Mouse (Mus musculus) embryonic facial prominence, embryonic 14.5 days (tissue): ENCODE measurements at regions not wholly inside any gene's neighbourhood (a gene's known extent, or its start where the extent isn't known, plus 50 kb on each side); places are given as distances from the start of the nearest gene placed in this dataset.
A peak's percentile ranks its signal among the peaks of the same experiment; 100 is the strongest.

Experiments used
- ATAC-seq: fragments of 200-750 bp; cut with Nextera tagmentation; 2 replicates; pipeline ENCODE4 v1.8.0; 2017; ENCODE audit warnings: low read depth, moderate number of reproducible peaks, moderate TSS enrichment
- DNase-seq: peaks from one replicate; pipeline ENCODE4 v3.0.0-alpha.2; 2015; ENCODE audit warnings: low spot score
- H3K27ac ChIP-seq: fragments of 300-500 bp; sonication (generic); replicated peaks from 2 replicates; pipeline ENCODE4 v1.5.1; 2014; ENCODE audit warnings: low read depth, mild to moderate bottlenecking, low read length, moderate library complexity
- H3K27me3 ChIP-seq: fragments of 300-500 bp; sonication (generic); replicated peaks from 2 replicates; pipeline ENCODE4 v1.6.1; 2014; ENCODE audit warnings: low read length; ENCODE audit not compliant: control insufficient read depth, insufficient read depth
- H3K36me3 ChIP-seq: fragments of 300-500 bp; sonication (generic); 2 replicates; pipeline ENCODE4 v1.6.1; 2014; ENCODE audit warnings: low read length, mixed read lengths; ENCODE audit not compliant: control insufficient read depth, insufficient read depth
- H3K4me1 ChIP-seq: fragments of 300-500 bp; sonication (generic); 2 replicates; pipeline ENCODE4 v1.6.1; 2014; ENCODE audit warnings: antibody characterized with exemption, low read length; ENCODE audit not compliant: control insufficient read depth, insufficient read depth
- H3K4me2 ChIP-seq: fragments of 300-500 bp; sonication (generic); 2 replicates; pipeline ENCODE4 v1.6.1; 2014; ENCODE audit warnings: low read depth, mild to moderate bottlenecking, low read length, moderate library complexity, mixed read lengths
- H3K4me3 ChIP-seq: fragments of 300-500 bp; sonication (generic); 2 replicates; pipeline ENCODE4 v1.5.1; 2014; ENCODE audit warnings: low read depth, mild to moderate bottlenecking, low read length
- H3K9ac ChIP-seq: fragments of 300-500 bp; sonication (generic); 2 replicates; pipeline ENCODE4 v1.6.1; 2014; ENCODE audit warnings: low read depth, mild to moderate bottlenecking, low read length, moderate library complexity, mixed read lengths
- H3K9me3 ChIP-seq: fragments of 300-500 bp; sonication (generic); 2 replicates; pipeline ENCODE4 v1.6.1; 2016; ENCODE audit warnings: low read length; ENCODE audit not compliant: control insufficient read depth
- WGBS: fragments of 180-500 bp; shearing (Covaris S2); extraction: QIAGEN DNeasy Blood & Tissue Kit; methylation state at CpG from one replicate; pipeline ENCODE4 v1.1.7; 2014; 5-methylcytosine and 5-hydroxymethylcytosine counted together

GRCm38 (mm10) chr2:95511286-95511685, 806.7 kb upstream of the Lrrc4c start:
- H3K9ac ChIP-seq, result no peak overlapping the region
- DNase-seq (no peak), ATAC-seq (no peak)
- H3K9me3 ChIP-seq, result no peaks in the 10 kb centered on the region
- no peak overlapping the region for H3K4me3 ChIP-seq
- no peaks in the 10 kb centered on the region for H3K36me3 ChIP-seq
- H3K4me1 ChIP-seq, result no peaks in the 10 kb centered on the region
- no peak overlapping the region for H3K4me2 ChIP-seq
- H3K27me3 ChIP-seq, result no peaks in the 10 kb centered on the region
- no peak overlapping the region for H3K27ac ChIP-seq

GRCm38 (mm10) chr2:95521624-95522023, 796.3 kb upstream of the Lrrc4c start:
- DNase-seq (no peak), ATAC-seq (no peak)
- Histone ChIP-seq H3K4me3 (no peak overlapping the region), H3K4me2 (no peak overlapping the region), H3K27ac (no peak overlapping the region), H3K4me1 (no peaks in the 10 kb centered on the region), H3K9me3 (no peaks in the 10 kb centered on the region), H3K36me3 (no peaks in the 10 kb centered on the region), H3K27me3 (no peaks in the 10 kb centered on the region), H3K9ac (no peak overlapping the region)

- Histone ChIP-seq H3K4me1 (no peaks in the 10 kb centered on the region), H3K36me3 (no peaks in the 10 kb centered on the region), H3K9me3 (no peaks in the 10 kb centered on the region), H3K4me2 (no peak overlapping the region), H3K27me3 (no peaks in the 10 kb centered on the region), H3K4me3 (no peak overlapping the region), H3K9ac (no peak overlapping the region), H3K27ac (no peak overlapping the region)
- ATAC-seq (no peak), DNase-seq (no peak)
- 52% methylated on average over 4 of the region's 4 CpGs for WGBS
Measured at GRCm38 (mm10) chr2:95524590-95525266, 793.2 kb upstream of the Lrrc4c start.

GRCm38 (mm10) chr2:95564089-95564488, 753.9 kb upstream of the Lrrc4c start:
- H3K4me1 ChIP-seq, result no peaks in the 10 kb centered on the region
- H3K9ac ChIP-seq, result no peak overlapping the region
- H3K4me3 ChIP-seq, result no peak overlapping the region
- no peak for DNase-seq
- no peaks in the 10 kb centered on the region for H3K36me3 ChIP-seq
- WGBS, result 84% methylated on average over 2 of the region's 2 CpGs
- H3K4me2 ChIP-seq, result no peak overlapping the region
- ATAC-seq, result no peak
- no peak overlapping the region for H3K27ac ChIP-seq
- no peaks in the 10 kb centered on the region for H3K27me3 ChIP-seq
- H3K9me3 ChIP-seq, result no peaks in the 10 kb centered on the region

- Histone ChIP-seq H3K4me3 (no peak overlapping the region), H3K9ac (no peak overlapping the region), H3K9me3 (no peaks in the 10 kb centered on the region), H3K36me3 (no peaks in the 10 kb centered on the region), H3K27ac (no peak overlapping the region), H3K4me2 (no peak overlapping the region), H3K4me1 (no peaks in the 10 kb centered on the region), H3K27me3 (no peaks in the 10 kb centered on the region)
- 85% methylated on average over 3 of the region's 3 CpGs for WGBS
- DNase-seq (no peak), ATAC-seq (no peak)
Measured at GRCm38 (mm10) chr2:95575882-95576281, 742.1 kb upstream of the Lrrc4c start.

GRCm38 (mm10) chr2:95579201-95579600, 738.8 kb upstream of the Lrrc4c start:
- Histone ChIP-seq H3K4me2 (no peak overlapping the region), H3K4me3 (no peak overlapping the region), H3K9me3 (no peaks in the 10 kb centered on the region), H3K9ac (no peak overlapping the region), H3K4me1 (no peaks in the 10 kb centered on the region), H3K27me3 (no peaks in the 10 kb centered on the region), H3K36me3 (no peaks in the 10 kb centered on the region), H3K27ac (no peak overlapping the region)
- 80% methylated on average over 1 of the region's 1 CpGs for WGBS
- ATAC-seq (no peak), DNase-seq (no peak)

DNA sequence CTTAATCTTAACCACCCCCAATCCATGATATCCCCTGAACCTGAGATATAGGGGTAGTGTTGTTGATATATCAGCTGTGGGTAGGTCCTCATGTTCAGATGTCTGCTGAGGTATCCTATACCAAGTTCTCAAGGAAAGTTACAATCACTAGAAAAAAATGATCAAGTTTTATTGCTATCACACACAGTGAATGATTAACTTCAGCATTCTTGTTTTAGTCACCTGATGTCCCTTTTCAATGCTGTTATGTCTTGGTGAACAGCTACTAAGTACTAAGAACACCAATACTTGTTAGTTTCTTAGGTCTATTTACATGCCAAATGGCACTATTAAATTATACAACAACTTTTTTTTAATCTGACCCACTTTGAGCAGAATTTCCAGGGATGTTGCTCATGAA, 732.0 kb upstream of the Lrrc4c start:
- Histone ChIP-seq H3K4me1 (no peaks in the 10 kb centered on the region), H3K36me3 (no peaks in the 10 kb centered on the region), H3K9ac (no peak overlapping the region), H3K4me3 (no peak overlapping the region), H3K9me3 (no peaks in the 10 kb centered on the region), H3K27ac (no peak overlapping the region), H3K4me2 (no peak overlapping the region), H3K27me3 (no peaks in the 10 kb centered on the region)
- DNase-seq (no peak), ATAC-seq (no peak)

DNA sequence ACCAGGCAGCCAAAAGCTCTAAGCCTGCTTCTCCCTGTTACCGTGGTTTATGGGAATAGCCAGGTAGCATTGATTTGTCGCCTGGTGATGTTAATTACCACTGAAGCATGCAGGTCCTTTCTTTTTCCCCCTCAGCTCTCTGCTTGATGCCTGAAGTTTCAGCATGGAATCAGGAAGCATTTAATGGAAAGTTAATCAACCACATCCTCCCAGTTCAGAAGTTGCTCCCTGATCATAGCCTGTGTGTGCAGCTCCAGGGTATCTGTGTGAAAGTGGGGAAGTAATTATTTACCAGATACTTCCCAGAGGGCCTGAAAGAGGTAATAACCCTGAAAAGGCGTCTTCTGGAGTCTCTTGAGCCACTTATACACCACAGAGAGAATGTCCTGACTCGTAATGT, 730.9 kb upstream of the Lrrc4c start:
- DNase-seq, result no peak
- no peaks in the 10 kb centered on the region for H3K9me3 ChIP-seq
- no peaks in the 10 kb centered on the region for H3K27me3 ChIP-seq
- H3K4me1 ChIP-seq, result no peaks in the 10 kb centered on the region
- H3K36me3 ChIP-seq, result no peaks in the 10 kb centered on the region
- H3K4me3 ChIP-seq, result no peak overlapping the region
- no peak for ATAC-seq
- WGBS, result 14% methylated on average over 4 of the region's 4 CpGs
- no peak overlapping the region for H3K4me2 ChIP-seq
- no peak overlapping the region for H3K9ac ChIP-seq
- no peak overlapping the region for H3K27ac ChIP-seq

DNA sequence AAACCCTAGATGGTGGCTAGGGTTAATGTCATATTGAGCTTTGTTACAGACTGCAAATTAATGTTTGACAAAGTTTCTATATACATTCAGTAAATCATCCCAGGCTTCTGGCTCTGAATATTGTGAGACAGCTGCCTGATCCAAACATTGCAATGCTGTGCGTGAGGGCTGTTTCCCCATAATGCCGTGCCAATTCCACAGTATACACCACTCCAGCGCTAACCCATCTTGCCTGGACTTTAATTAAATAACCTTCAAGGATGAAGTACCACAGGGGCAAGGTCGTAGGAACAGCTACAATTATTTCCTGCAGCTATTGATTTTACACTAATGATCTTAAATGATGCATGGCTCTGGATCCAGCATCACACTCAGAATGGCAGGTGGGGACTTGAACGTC, 704.6 kb upstream of the Lrrc4c start:
- ATAC-seq (no peak), DNase-seq (peak; percentile 4)
- Histone ChIP-seq H3K4me2 (no peak overlapping the region), H3K27me3 (no peaks in the 10 kb centered on the region), H3K9ac (no peak overlapping the region), H3K4me1 (no peaks in the 10 kb centered on the region), H3K27ac (no peak overlapping the region), H3K36me3 (no peaks in the 10 kb centered on the region), H3K9me3 (no peaks in the 10 kb centered on the region), H3K4me3 (no peak overlapping the region)
- WGBS, result 56% methylated on average over 5 of the region's 5 CpGs
